Comparison of ENCODE assay signal across 24 mouse cellular contexts in genomic region chr11:42581123-42581522, GRCm38 (mm10).
DNase-seq lines count a peak whose midpoint lies in the region; ATAC-seq and TF ChIP-seq lines count a peak whose summit lies in the region.
"Had no signal": no experiment of that assay in that cellular context is flagged by ENCODE, and none has a peak within 500 bp of the region (broad histone marks: within the 10 kb centered on the region; RNA-seq: fewer than 3 reads in every experiment).

No protein-coding gene starts in this region.

- no peak for DNase-seq in hindbrain, embryonic 11.5 days (ENCODE audit: low spot score)
- no peak for DNase-seq in left cerebral cortex, adult 2 months (ENCODE audit: extremely low spot score in 1 of 2, low spot score in 2 of 2)
- DNase-seq in left cerebral cortex, adult 11 months (ENCODE audit: low spot score): no peak
- DNase-seq in retina, embryonic 14.5 days (ENCODE audit: low spot score): peak; percentile 36
- DNase-seq in retina, postnatal 1 day: no peak
- DNase-seq in urinary bladder, adult 2 months (ENCODE audit: low spot score): no peak
- DNase-seq: adrenal gland, postnatal 10 days; adrenal gland, postnatal 36 days; B cell, adult 2 months; cerebellum, adult 18-20 months; cerebellum, adult 9-10 months; cerebellum, postnatal 14 days; forebrain, postnatal 0 days; gastrocnemius, postnatal 25 days; heart, adult 2 months; heart, postnatal 14 days had no signal

- TF ChIP-seq CTCF in left cerebral cortex, adult 2 months (IDR thresholded peaks at IDR 0.05): no peak

- no peaks in the 10 kb centered on the region for H3K9me3 ChIP-seq in hindbrain, embryonic 11.5 days (ENCODE audit: control insufficient read depth, low read length)
- H3K9me3 ChIP-seq in hindbrain, embryonic 12.5 days (replicated peaks): no peaks in the 10 kb centered on the region
- H3K9me3 ChIP-seq: forebrain, embryonic 10.5 days; forebrain, embryonic 13.5 days; heart, embryonic 10.5 days; heart, embryonic 13.5 days had no signal

- intact Hi-C loops in left cerebral cortex, adult 2 months (cut with DNase I): no loop called here

- 71% methylated on average over 4 of the region's 4 CpGs for WGBS in hindbrain, embryonic 11.5 days
- 56% methylated on average over 4 of the region's 4 CpGs for WGBS in hindbrain, embryonic 12.5 days

- no peak overlapping the region for H3K9ac ChIP-seq in hindbrain, embryonic 11.5 days (ENCODE audit: low read depth, low read length)
- no peak overlapping the region for H3K9ac ChIP-seq in hindbrain, embryonic 12.5 days
- H3K9ac ChIP-seq: forebrain, embryonic 13.5 days; forebrain, postnatal 0 days; heart, embryonic 13.5 days had no signal

- H3K27me3 ChIP-seq in hindbrain, embryonic 11.5 days (ENCODE audit: control insufficient read depth, insufficient read depth, low read length): no peaks in the 10 kb centered on the region
- no peaks in the 10 kb centered on the region for H3K27me3 ChIP-seq in hindbrain, embryonic 12.5 days
- H3K27me3 ChIP-seq: CH12.LX; forebrain, embryonic 13.5 days; heart, embryonic 13.5 days; Patski had no signal

- H3K4me1 ChIP-seq in hindbrain, embryonic 11.5 days (replicated peaks; ENCODE audit: control insufficient read depth, insufficient read depth, low read length): no peaks in the 10 kb centered on the region
- no peaks in the 10 kb centered on the region for H3K4me1 ChIP-seq in hindbrain, embryonic 12.5 days
- H3K4me1 ChIP-seq: forebrain, embryonic 10.5 days; forebrain, embryonic 13.5 days; heart, embryonic 10.5 days; heart, embryonic 13.5 days had no signal

- no peak overlapping the region for H3K27ac ChIP-seq in hindbrain, embryonic 11.5 days (ENCODE audit: low read depth, low read length)
- no peak overlapping the region for H3K27ac ChIP-seq in hindbrain, embryonic 12.5 days
- peak overlapping the region; percentile 76; the same call in 1 of the 2 replicates for H3K27ac ChIP-seq in left cerebral cortex, adult 2 months
- H3K27ac ChIP-seq: forebrain, embryonic 10.5 days; forebrain, embryonic 13.5 days; heart, adult 2 months; heart, embryonic 10.5 days; heart, embryonic 13.5 days had no signal

- no peak overlapping the region for H3K4me3 ChIP-seq in hindbrain, embryonic 11.5 days (ENCODE audit: low read depth, low read length)
- no peak overlapping the region for H3K4me3 ChIP-seq in hindbrain, embryonic 12.5 days
- H3K4me3 ChIP-seq in left cerebral cortex, adult 2 months: no peak overlapping the region
- H3K4me3 ChIP-seq: forebrain, embryonic 10.5 days; forebrain, embryonic 13.5 days; heart, adult 2 months; heart, embryonic 10.5 days; heart, embryonic 13.5 days had no signal

- no peak overlapping the region for H3K4me2 ChIP-seq in hindbrain, embryonic 11.5 days (replicated peaks; ENCODE audit: low read depth, low read length)
- H3K4me2 ChIP-seq in hindbrain, embryonic 12.5 days (replicated peaks): no peak overlapping the region
- H3K4me2 ChIP-seq: forebrain, embryonic 13.5 days; heart, embryonic 13.5 days had no signal

- peak; percentile 60 for ATAC-seq in hindbrain, embryonic 11.5 days (ENCODE audit: low FRiP score)
- ATAC-seq in hindbrain, embryonic 12.5 days (ENCODE audit: low FRiP score): no peak
- ATAC-seq: forebrain, embryonic 13.5 days; forebrain, postnatal 0 days; Patski had no signal

- no peaks in the 10 kb centered on the region for H3K36me3 ChIP-seq in hindbrain, embryonic 11.5 days (ENCODE audit: control insufficient read depth, insufficient read depth, low read length)
- H3K36me3 ChIP-seq in hindbrain, embryonic 12.5 days: no peaks in the 10 kb centered on the region
- H3K36me3 ChIP-seq: forebrain, embryonic 10.5 days; G1E; heart, embryonic 10.5 days; heart, embryonic 13.5 days had no signal
